Mouse (Mus musculus) embryonic facial prominence, embryonic 11.5 days (tissue): ENCODE results near the gene Adam33. TPM values are rescaled to one million over a fixed set of nuclear protein-coding genes. Genes with fewer than 3 reads are reported as not detected.

Experiments used
- ATAC-seq: fragments of 200-750 bp; cut with Nextera tagmentation; replicated peaks from 2 replicates; pipeline ENCODE4 v1.8.0; 2017; ENCODE audit warnings: low read depth; ENCODE audit not compliant: insufficient number of reproducible peaks, low FRiP score, low TSS enrichment
- DNase-seq: peaks from one replicate; pipeline ENCODE4 v3.0.0-alpha.2; 2015; ENCODE audit warnings: low spot score
- H3K27ac ChIP-seq: fragments of 300-500 bp; sonication (generic); replicated peaks from 2 replicates; pipeline ENCODE4 v1.5.1; 2014; ENCODE audit warnings: mild to moderate bottlenecking, low read depth, low read length, control low read depth
- H3K27me3 ChIP-seq: fragments of 300-500 bp; sonication (generic); 2 replicates; pipeline ENCODE4 v1.6.1; 2014; ENCODE audit warnings: mild to moderate bottlenecking, low read length, moderate library complexity, mixed read lengths; ENCODE audit not compliant: control insufficient read depth, insufficient read depth
- H3K36me3 ChIP-seq: fragments of 300-500 bp; sonication (generic); replicated peaks from 2 replicates; pipeline ENCODE4 v1.6.1; 2014; ENCODE audit warnings: low read depth, mild to moderate bottlenecking, low read length, moderate library complexity, mixed read lengths; ENCODE audit not compliant: control insufficient read depth, insufficient read depth
- H3K4me1 ChIP-seq: fragments of 300-500 bp; sonication (generic); 2 replicates; pipeline ENCODE4 v1.6.1; 2014; ENCODE audit warnings: low read length, mixed read lengths; ENCODE audit not compliant: control insufficient read depth, insufficient read depth
- H3K4me2 ChIP-seq: fragments of 300-500 bp; sonication (generic); 2 replicates; pipeline ENCODE4 v1.6.1; 2014; ENCODE audit warnings: low read depth, mild to moderate bottlenecking, control low read depth, low read length, moderate library complexity
- H3K4me3 ChIP-seq: fragments of 300-500 bp; sonication (generic); 2 replicates; pipeline ENCODE4 v1.5.1; 2014; ENCODE audit warnings: low read depth, low read length, control low read depth
- H3K9ac ChIP-seq: fragments of 300-500 bp; sonication (generic); replicated peaks from 2 replicates; pipeline ENCODE4 v1.6.1; 2014; ENCODE audit warnings: mild to moderate bottlenecking, control low read depth, low read length
- H3K9me3 ChIP-seq: fragments of 300-500 bp; sonication (generic); replicated peaks from 2 replicates; pipeline ENCODE4 v1.6.1; 2016; ENCODE audit warnings: mild to moderate bottlenecking, low read length, inconsistent platforms, mixed read lengths; ENCODE audit not compliant: control insufficient read depth
- WGBS: fragments of 180-500 bp; shearing (Covaris S2); extraction: QIAGEN DNeasy Blood & Tissue Kit; methylation state at CpG from one replicate; pipeline ENCODE4 v1.1.7; 2014; 5-methylcytosine and 5-hydroxymethylcytosine counted together
- microRNA-seq: library from miRNA; unstranded; fragments of <30 nt; microRNA quantifications from one replicate; pipeline ENCODE4, GENCODE M21; 2016; ENCODE audit warnings: borderline number of aligned reads
- polyA plus RNA-seq: library from polyadenylated mRNA; unstranded; fragments of >200 nt; fragmentation: Nextera tagmentation; extraction: Ambion mirVana; gene quantifications from 2 replicates; pipeline ENCODE4 v1.2.1, GENCODE M21; 2014

Adam33 gene
- polyA plus RNA-seq, 1 experiment from 2014 or later: 0.80 TPM

DNA sequence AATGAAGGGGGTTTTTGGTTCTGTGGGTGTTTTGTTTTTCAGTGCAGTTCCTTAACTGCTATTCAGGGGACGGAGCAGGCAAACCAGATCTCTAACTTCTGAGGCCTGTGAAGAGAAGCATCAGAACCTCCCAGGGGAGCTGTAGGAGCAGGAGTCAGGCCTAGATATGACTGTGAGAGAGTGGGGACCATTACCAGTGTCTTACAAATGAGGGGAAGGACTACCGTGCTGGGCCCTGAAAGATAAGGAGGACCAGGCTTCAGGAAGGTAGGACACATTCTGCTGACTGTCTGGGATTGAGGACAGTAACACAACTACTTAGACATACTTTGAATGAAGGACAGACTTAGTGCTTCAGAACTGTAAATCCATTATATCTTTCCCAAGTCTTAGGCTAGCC is 54.5 kb downstream of the Adam33 start:
- Histone ChIP-seq H3K9ac (no peak overlapping the region), H3K4me1 (no peaks in the 10 kb centered on the region), H3K4me3 (no peak overlapping the region), H3K9me3 (no peaks in the 10 kb centered on the region), H3K4me2 (no peak overlapping the region), H3K27ac (no peak overlapping the region), H3K27me3 (no peaks in the 10 kb centered on the region), H3K36me3 (peaks cover 3% of the 10 kb centered on the region; the same call in 1 of the 2 replicates)
- DNase-seq: no peak
- 85% methylated on average over 2 of the region's 2 CpGs for WGBS
- ATAC-seq: no peak

Small RNA genes within 50 kb of the gene (microRNA-seq; reads per million reads assigned to microRNA genes)
- gene Mir6973b: not detected

Other genes with a start within 250 kb of the Adam33 start
- gene 4930402H24Rik, start 157.4 kb downstream of the Adam33 start, polyA plus RNA-seq: 31.3 TPM in 2 replicates
- 8.4 and 8.7 TPM in 2 replicates for gene Atrn, start 157.3 kb downstream of the Adam33 start, polyA plus RNA-seq
- gene Gfra4, start 20.7 kb downstream of the Adam33 start, polyA plus RNA-seq: 13.3 and 15.3 TPM in 2 replicates
- 0.07 and 0.11 TPM in 2 replicates for gene Siglec1, start 23.0 kb upstream of the Adam33 start, polyA plus RNA-seq
- 6.3 and 6.6 TPM in 2 replicates for gene Hspa12b, start 63.5 kb upstream of the Adam33 start, polyA plus RNA-seq
- gene Gm11037, start 69.7 kb upstream of the Adam33 start, polyA plus RNA-seq: not detected in 2 replicates
- gene 1700037H04Rik, start 96.3 kb upstream of the Adam33 start, polyA plus RNA-seq: 81.2 and 88.3 TPM in 2 replicates
- 5.8 and 6.1 TPM in 2 replicates for gene Cenpb, start 116.3 kb upstream of the Adam33 start, polyA plus RNA-seq
- gene Cdc25b, start 123.1 kb upstream of the Adam33 start, polyA plus RNA-seq: 48.0 and 53.4 TPM in 2 replicates
- 3.4 and 4.1 TPM in 2 replicates for gene Spef1, start 123.5 kb upstream of the Adam33 start, polyA plus RNA-seq
- gene Ap5s1, start 143.3 kb upstream of the Adam33 start, polyA plus RNA-seq: 22.6 and 23.8 TPM in 2 replicates
- gene Mavs, start 170.2 kb upstream of the Adam33 start, polyA plus RNA-seq: 13.3 and 14.3 TPM in 2 replicates
- gene Pank2, start 198.7 kb upstream of the Adam33 start, polyA plus RNA-seq: 60.6 and 68.0 TPM in 2 replicates